Mouse (Mus musculus): ENCODE measurements around the gene Sept12.

The Sept12 gene

DNA sequence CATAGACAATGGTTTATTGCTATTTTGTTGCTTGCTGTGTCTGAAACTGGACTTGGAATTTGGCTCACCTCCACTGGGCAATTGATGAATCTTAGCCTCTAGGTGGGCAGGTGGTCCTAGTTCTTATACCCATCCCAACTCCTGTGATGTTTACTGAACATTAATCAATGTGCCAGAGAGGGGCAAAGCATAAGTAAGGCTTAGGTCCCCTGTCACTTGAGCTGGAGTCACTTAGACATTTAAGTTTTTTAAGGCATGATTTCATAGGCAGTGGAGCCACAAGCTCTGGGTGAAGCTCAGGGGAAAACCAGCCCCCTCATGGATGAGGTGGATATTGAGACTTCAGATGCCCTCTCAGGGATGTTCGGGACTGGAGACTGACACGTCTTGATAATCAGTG, 59.2 kb downstream of the Sept12 start, which contains the start of gene Nudt16l1:
Gene Nudt16l1, plus strand, starts transcription at position 301 of the 400 bp plus-strand sequence.
- in situ Hi-C loops (cut with MboI): no loop called here

GRCm38 (mm10) chr16:4937351-4938190, 60.1 kb downstream of the Sept12 start:
- in situ Hi-C loops (cut with MboI): no loop called here

All from mature B cell (primary cell).